Mouse (Mus musculus) layer of hippocampus, adult 9-11 months (tissue): ENCODE results near the gene Tppp2.

ENCODE experiments used
- DNase-seq: peaks from one replicate; pipeline ENCODE4 v3.0.0; 2022

Tppp2 gene

GRCm38 (mm10) chr14:51960316-51960715 is 42.1 kb downstream of the Tppp2 start:
- no peak for DNase-seq

- DNase-seq, result no peak
Observed at GRCm38 (mm10) chr14:51967400-51967799, 49.2 kb downstream of the Tppp2 start.
